In the genomic region with DNA sequence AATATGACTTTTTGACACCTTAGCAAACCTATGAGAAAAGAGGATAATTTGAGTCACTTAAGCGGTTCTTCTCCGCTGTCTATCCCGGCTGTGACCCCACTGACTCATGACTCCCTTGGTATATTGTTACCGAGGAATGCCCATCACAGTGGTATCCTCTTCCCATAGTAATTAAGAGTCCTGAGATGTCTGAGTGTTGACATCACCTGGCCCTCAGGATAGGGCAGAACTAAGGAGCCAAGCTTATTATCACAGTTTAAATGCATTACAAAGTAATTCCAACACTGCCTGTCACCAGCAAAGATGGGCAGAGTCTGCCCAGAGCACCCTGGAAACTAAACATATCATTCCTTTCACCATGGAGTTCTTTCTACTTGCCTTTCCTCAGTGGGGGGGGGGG, we compare ENCODE assay signal across 28 mouse cellular contexts. TPM values are rescaled to one million over a fixed set of nuclear protein-coding genes. Genes with fewer than 3 reads are reported as not detected.
A peak's percentile ranks its signal among the peaks of the same experiment; 100 is the strongest.
DNase-seq lines count a peak whose midpoint lies in the region; ATAC-seq and TF ChIP-seq lines count a peak whose summit lies in the region.
"Had no signal": no experiment of that assay in that cellular context is flagged by ENCODE, and none has a peak within 500 bp of the region (broad histone marks: within the 10 kb centered on the region; RNA-seq: fewer than 3 reads in every experiment).

No protein-coding gene starts in this region.

- 63% methylated on average over 4 of the region's 4 CpGs for WGBS in heart, embryonic 10.5 days
- WGBS in kidney, postnatal 0 days, result 39% methylated on average over 4 of the region's 4 CpGs

- H3K4me1 ChIP-seq in heart, embryonic 10.5 days, result no peaks in the 10 kb centered on the region
- no peaks in the 10 kb centered on the region for H3K4me1 ChIP-seq in kidney, postnatal 0 days (replicated peaks; ENCODE audit: insufficient read depth, low read length)
- H3K4me1 ChIP-seq: embryonic facial prominence, embryonic 13.5 days; embryonic facial prominence, embryonic 15.5 days; forebrain, embryonic 10.5 days; forebrain, embryonic 12.5 days had no signal

- H3K9me3 ChIP-seq in heart, embryonic 10.5 days, result no peaks in the 10 kb centered on the region
- no peaks in the 10 kb centered on the region for H3K9me3 ChIP-seq in kidney, postnatal 0 days (replicated peaks; ENCODE audit: low read length)
- H3K9me3 ChIP-seq: embryonic facial prominence, embryonic 13.5 days; embryonic facial prominence, embryonic 15.5 days; forebrain, embryonic 10.5 days; forebrain, embryonic 12.5 days; G1E had no signal

- no peak overlapping the region for H3K9ac ChIP-seq in kidney, postnatal 0 days (ENCODE audit: low read depth, low read length)
- H3K9ac ChIP-seq: embryonic facial prominence, embryonic 13.5 days; embryonic facial prominence, embryonic 15.5 days; forebrain, embryonic 12.5 days had no signal

- DNase-seq in heart, adult 11 months, result peak; percentile 29
- DNase-seq in heart, embryonic 10.5 days (ENCODE audit: low spot score), result no peak
- peak; percentile 27 for DNase-seq in kidney, postnatal 0 days (ENCODE audit: low spot score)
- no peak for DNase-seq in kidney, postnatal 36 days
- peak; percentile 16 for DNase-seq in 3T3-L1 (ENCODE audit: low read depth, low spot score)
- DNase-seq in Muller cell, postnatal 12 days (ENCODE audit: inconsistent ontology term), result peak; percentile 79
- DNase-seq in T-cell, adult 2 months (ENCODE audit: low spot score), result no peak
- DNase-seq in left cerebral cortex, adult 2 months (ENCODE audit: extremely low spot score in 1 of 2, low spot score in 2 of 2), result no peak
- DNase-seq: adrenal gland, adult 2 months; adrenal gland, postnatal 10 days; adrenal gland, postnatal 25 days; cerebellum, adult 11 months; cerebellum, adult 18-20 months; cerebellum, adult 8-10 months; cerebellum, adult 9-11 months; cerebellum, postnatal 14 days; cerebellum, postnatal 36 days; embryo, embryonic 11 days had no signal

- no peaks in the 10 kb centered on the region for H3K36me3 ChIP-seq in heart, embryonic 10.5 days
- no peaks in the 10 kb centered on the region for H3K36me3 ChIP-seq in kidney, postnatal 0 days (ENCODE audit: insufficient read depth, low read length)
- H3K36me3 ChIP-seq: embryonic facial prominence, embryonic 13.5 days; embryonic facial prominence, embryonic 15.5 days; forebrain, embryonic 10.5 days; forebrain, embryonic 12.5 days; G1E had no signal

- no peak overlapping the region for H3K27ac ChIP-seq in heart, embryonic 10.5 days
- H3K27ac ChIP-seq in kidney, postnatal 0 days, result no peak overlapping the region
- no peak overlapping the region for H3K27ac ChIP-seq in left cerebral cortex, adult 2 months
- H3K27ac ChIP-seq: embryonic facial prominence, embryonic 13.5 days; embryonic facial prominence, embryonic 15.5 days; forebrain, embryonic 10.5 days; forebrain, embryonic 12.5 days had no signal

- intact Hi-C loops in left cerebral cortex, adult 2 months (cut with DNase I), result no loop called here

- H3K4me2 ChIP-seq in kidney, postnatal 0 days (ENCODE audit: low read length), result no peak overlapping the region
- H3K4me2 ChIP-seq: embryonic facial prominence, embryonic 13.5 days; embryonic facial prominence, embryonic 15.5 days; forebrain, embryonic 12.5 days had no signal

- no peak for ATAC-seq in kidney, postnatal 0 days (replicated peaks; ENCODE audit: low FRiP score, low read depth)
- ATAC-seq: CD4-positive, CD25-positive, alpha-beta regulatory T cell, adult 4 months; forebrain, embryonic 14.5 days; forebrain, embryonic 16.5 days had no signal

- no peak overlapping the region for H3K4me3 ChIP-seq in heart, embryonic 10.5 days
- H3K4me3 ChIP-seq in kidney, postnatal 0 days (replicated peaks; ENCODE audit: low read depth, low read length), result no peak overlapping the region
- no peak overlapping the region for H3K4me3 ChIP-seq in left cerebral cortex, adult 2 months
- H3K4me3 ChIP-seq: embryonic facial prominence, embryonic 13.5 days; embryonic facial prominence, embryonic 15.5 days; erythroblast, embryonic 14.5 days; forebrain, embryonic 10.5 days; forebrain, embryonic 12.5 days had no signal

- H3K27me3 ChIP-seq in heart, embryonic 10.5 days (ENCODE audit: insufficient read depth, poor library complexity, severe bottlenecking), result no peaks in the 10 kb centered on the region
- no peaks in the 10 kb centered on the region for H3K27me3 ChIP-seq in kidney, postnatal 0 days (ENCODE audit: insufficient read depth, low read length)
- H3K27me3 ChIP-seq: CH12.LX; embryonic facial prominence, embryonic 13.5 days; embryonic facial prominence, embryonic 15.5 days; forebrain, embryonic 12.5 days had no signal

- TF ChIP-seq CTCF in kidney, postnatal 0 days (IDR thresholded peaks at IDR 0.05; ENCODE audit: low read depth), result no peak
- TF ChIP-seq CTCF in left cerebral cortex, adult 2 months (IDR thresholded peaks at IDR 0.05), result no peak

RNA-seq across cellular contexts. Expression of a gene that starts 22.8 kb away (rescaled TPM):
- 34.8 and 37.7 TPM in 2 replicates for polyA plus RNA-seq in heart, embryonic 10.5 days (2016; fragmentation: Nextera tagmentation; extraction: Ambion mirVana)
- polyA plus RNA-seq in kidney, postnatal 0 days (2015; fragmentation: Nextera tagmentation; extraction: Ambion mirVana), result 43.2 and 45.2 TPM in 2 replicates
- 10 to 100 TPM; 21.0 to 24.2 TPM for total RNA-seq in left cerebral cortex, adult 2 months (2021)

Comparison
In these comparisons a context has a peak if more than half of its experiments do, and no peak if none do; other contexts are left out.
1. DNase-seq: peak in heart, adult 11 months (single experiment), kidney, postnatal 0 days (single experiment), 3T3-L1 (single experiment) and Muller cell, postnatal 12 days (single experiment); none in heart, embryonic 10.5 days (single experiment), kidney, postnatal 36 days (0 of 2), T-cell, adult 2 months (single experiment) and left cerebral cortex, adult 2 months (0 of 2).